Comparison of ENCODE assay signal across 27 mouse cellular contexts in genomic region chr1:156786074-156786473, GRCm38 (mm10). TPM values are rescaled to one million over a fixed set of nuclear protein-coding genes. Genes with fewer than 3 reads are reported as not detected.
A peak's percentile ranks its signal among the peaks of the same experiment; 100 is the strongest.
DNase-seq lines count a peak whose midpoint lies in the region; ATAC-seq lines count a peak whose summit lies in the region.
"Had no signal": no experiment of that assay in that cellular context is flagged by ENCODE, and none has a peak within 500 bp of the region (broad histone marks: within the 10 kb centered on the region; RNA-seq: fewer than 3 reads in every experiment).

No protein-coding gene starts in this region.

- H3K4me1 ChIP-seq in embryonic facial prominence, embryonic 14.5 days (ENCODE audit: control insufficient read depth, insufficient read depth, low read length) = peaks cover 41% of the 10 kb centered on the region
- H3K4me1 ChIP-seq in embryonic facial prominence, embryonic 10.5 days = peaks cover 76% of the 10 kb centered on the region

- no peaks in the 10 kb centered on the region for H3K27me3 ChIP-seq in embryonic facial prominence, embryonic 14.5 days (replicated peaks; ENCODE audit: control insufficient read depth, insufficient read depth, low read length)
- peaks cover 23% of the 10 kb centered on the region for H3K27me3 ChIP-seq in embryonic facial prominence, embryonic 10.5 days (replicated peaks; ENCODE audit: low read depth, poor library complexity, severe bottlenecking)
- H3K27me3 ChIP-seq: embryonic facial prominence, embryonic 12.5 days; forebrain, embryonic 13.5 days; heart, embryonic 15.5 days had no signal

- H3K4me3 ChIP-seq in embryonic facial prominence, embryonic 14.5 days (ENCODE audit: low read depth, low read length) = no peak overlapping the region
- H3K4me3 ChIP-seq in embryonic facial prominence, embryonic 10.5 days = no peak overlapping the region
- H3K4me3 ChIP-seq: embryonic facial prominence, embryonic 12.5 days; forebrain, embryonic 10.5 days; forebrain, embryonic 13.5 days; gastrocnemius, adult 2 months; heart, embryonic 15.5 days had no signal

- H3K9me3 ChIP-seq in embryonic facial prominence, embryonic 14.5 days (ENCODE audit: control insufficient read depth, low read length) = no peaks in the 10 kb centered on the region
- H3K9me3 ChIP-seq in embryonic facial prominence, embryonic 10.5 days = no peaks in the 10 kb centered on the region
- H3K9me3 ChIP-seq: embryonic facial prominence, embryonic 12.5 days; forebrain, embryonic 10.5 days; forebrain, embryonic 13.5 days; G1E; heart, embryonic 15.5 days had no signal

- no peak for ATAC-seq in embryonic facial prominence, embryonic 14.5 days (ENCODE audit: low read depth)
- ATAC-seq in megakaryocyte progenitor cell, adult 5-6 weeks (replicated peaks; ENCODE audit: poor library complexity) = peak; percentile 51
- ATAC-seq: activated CD4-positive, CD25-positive, alpha-beta regulatory T cell, adult 4 months; forebrain, embryonic 13.5 days; forebrain, embryonic 16.5 days; intestine, postnatal 0 days had no signal

- H3K4me2 ChIP-seq in embryonic facial prominence, embryonic 14.5 days (ENCODE audit: low read depth, low read length) = no peak overlapping the region
- H3K4me2 ChIP-seq: embryonic facial prominence, embryonic 12.5 days; forebrain, embryonic 13.5 days; heart, embryonic 11.5 days; heart, embryonic 15.5 days; hindbrain, embryonic 14.5 days had no signal

- WGBS in embryonic facial prominence, embryonic 14.5 days = 93% methylated on average over 2 of the region's 2 CpGs
- WGBS in embryonic facial prominence, embryonic 10.5 days = 90% methylated on average over 2 of the region's 2 CpGs

- DNase-seq in embryonic facial prominence, embryonic 14.5 days (ENCODE audit: low spot score) = no peak
- no peak for DNase-seq in embryonic facial prominence, embryonic 10.5 days (ENCODE audit: low spot score)
- DNase-seq in MEL-GATA-1-ER (ENCODE audit: extremely low read depth, low read depth) = peak; percentile 64
- no peak for DNase-seq in frontal cortex, postnatal 25 days (ENCODE audit: low spot score in 2 of 2)
- DNase-seq in layer of hippocampus, adult 9-11 months = no peak
- DNase-seq: adrenal gland, adult 8-10 months; adrenal gland, postnatal 25 days; B cell, adult 2 months; cerebellum, adult 11-12 months; cerebellum, adult 8-10 months; cerebellum, postnatal 10 days; cerebellum, postnatal 36 days; gastrocnemius, adult 2 months; gastrocnemius, postnatal 14 days; heart, postnatal 10 days; heart, postnatal 36 days had no signal

- H3K9ac ChIP-seq in embryonic facial prominence, embryonic 14.5 days (ENCODE audit: low read depth, low read length) = no peak overlapping the region
- H3K9ac ChIP-seq: embryonic facial prominence, embryonic 12.5 days; forebrain, embryonic 13.5 days; heart, embryonic 15.5 days; hindbrain, embryonic 14.5 days had no signal

- H3K36me3 ChIP-seq in embryonic facial prominence, embryonic 14.5 days (ENCODE audit: control insufficient read depth, insufficient read depth, low read length) = no peaks in the 10 kb centered on the region
- no peaks in the 10 kb centered on the region for H3K36me3 ChIP-seq in embryonic facial prominence, embryonic 10.5 days (replicated peaks)
- H3K36me3 ChIP-seq: embryonic facial prominence, embryonic 12.5 days; forebrain, embryonic 10.5 days; G1E; heart, embryonic 15.5 days had no signal

- H3K27ac ChIP-seq in embryonic facial prominence, embryonic 14.5 days (replicated peaks; ENCODE audit: low read depth, low read length) = 0 out of 2 replicates have a peak overlapping the region, but pooled peaks have one; percentile 66
- H3K27ac ChIP-seq in embryonic facial prominence, embryonic 10.5 days (replicated peaks) = no peak overlapping the region
- H3K27ac ChIP-seq: embryonic facial prominence, embryonic 12.5 days; forebrain, embryonic 10.5 days; forebrain, embryonic 13.5 days; gastrocnemius, adult 2 months; heart, embryonic 15.5 days; hindbrain, embryonic 14.5 days had no signal

RNA-seq across cellular contexts. Expression of gene Angptl1, which starts 52.3 kb away (rescaled TPM):
- 72.0 TPM in 2 replicates for polyA plus RNA-seq in embryonic facial prominence, embryonic 14.5 days (2014; fragmentation: Nextera tagmentation; extraction: Ambion mirVana)
- polyA plus RNA-seq in embryonic facial prominence, embryonic 10.5 days (2016; fragmentation: Nextera tagmentation; extraction: Ambion mirVana) = 4.3 and 5.6 TPM in 2 replicates
- total RNA-seq in megakaryocyte progenitor cell, adult 5-6 weeks (2015) = 0.07 TPM in 1 of 2 replicates, not detected in the other
- total RNA-seq in megakaryocyte progenitor cell, adult 5-6 weeks (2017) = not detected in 2 replicates
- polyA plus RNA-seq: G1E had no signal

Comparison
In these comparisons a context has a peak if more than half of its experiments do, and no peak if none do; other contexts are left out.
1. RNA of gene Angptl1, which starts 52.3 kb away (polyA plus RNA-seq): 72.0 TPM in embryonic facial prominence, embryonic 14.5 days; 4.3 to 5.6 TPM in embryonic facial prominence, embryonic 10.5 days; every median in the first group is over 10 times any median in the second.